Mouse (Mus musculus) forebrain, embryonic 15.5 days (tissue): Measurements from ENCODE around the gene Kif19a. TPM values are rescaled to one million over a fixed set of nuclear protein-coding genes. Genes with fewer than 3 reads are reported as not detected.
A peak's percentile ranks its signal among the peaks of the same experiment; 100 is the strongest.

Experiments
- ATAC-seq: fragments of 200-750 bp; cut with Nextera tagmentation; replicated peaks from 2 replicates; pipeline ENCODE4 v1.8.0; 2017; ENCODE audit warnings: mild to moderate bottlenecking, moderate TSS enrichment, moderate library complexity
- H3K27ac ChIP-seq: fragments of 300-500 bp; sonication (generic); replicated peaks from 2 replicates; pipeline ENCODE4 v1.5.1; 2015; ENCODE audit warnings: mild to moderate bottlenecking, inconsistent platforms
- H3K27me3 ChIP-seq: fragments of 300-500 bp; sonication (generic); 2 replicates; pipeline ENCODE4 v1.6.1; 2015; ENCODE audit warnings: inconsistent platforms
- H3K36me3 ChIP-seq: fragments of 300-500 bp; sonication (generic); 2 replicates; pipeline ENCODE4 v1.6.1; 2015; ENCODE audit warnings: mild to moderate bottlenecking, inconsistent platforms
- H3K4me1 ChIP-seq: fragments of 300-500 bp; sonication (generic); 2 replicates; pipeline ENCODE4 v1.6.1; 2015; ENCODE audit warnings: inconsistent platforms
- H3K4me2 ChIP-seq: fragments of 300-500 bp; sonication (generic); replicated peaks from 2 replicates; pipeline ENCODE4 v1.6.1; 2015; ENCODE audit warnings: mild to moderate bottlenecking, inconsistent platforms
- H3K4me3 ChIP-seq: fragments of 300-500 bp; sonication (generic); 2 replicates; pipeline ENCODE4 v1.5.1; 2015; ENCODE audit warnings: mild to moderate bottlenecking, inconsistent platforms
- H3K9ac ChIP-seq: fragments of 300-500 bp; sonication (generic); replicated peaks from 2 replicates; pipeline ENCODE4 v1.6.1; 2015; ENCODE audit warnings: mild to moderate bottlenecking, inconsistent platforms
- H3K9me3 ChIP-seq: fragments of 300-500 bp; sonication (generic); 2 replicates; pipeline ENCODE4 v1.6.1; 2016; ENCODE audit warnings: inconsistent platforms
- WGBS: fragments of 180-500 bp; shearing (Covaris S2); methylation state at CpG from one replicate; pipeline ENCODE4 v1.1.7; 2015; ENCODE audit warnings: mixed read lengths; 5-methylcytosine and 5-hydroxymethylcytosine counted together
- polyA plus RNA-seq: library from polyadenylated mRNA; unstranded; fragments of >200 nt; fragmentation: Nextera tagmentation; extraction: Ambion mirVana; gene quantifications from 2 replicates; pipeline ENCODE4 v1.2.1, GENCODE M21; 2015

Gene Kif19a
- 0.52 and 0.83 TPM in 2 replicates for polyA plus RNA-seq

DNA sequence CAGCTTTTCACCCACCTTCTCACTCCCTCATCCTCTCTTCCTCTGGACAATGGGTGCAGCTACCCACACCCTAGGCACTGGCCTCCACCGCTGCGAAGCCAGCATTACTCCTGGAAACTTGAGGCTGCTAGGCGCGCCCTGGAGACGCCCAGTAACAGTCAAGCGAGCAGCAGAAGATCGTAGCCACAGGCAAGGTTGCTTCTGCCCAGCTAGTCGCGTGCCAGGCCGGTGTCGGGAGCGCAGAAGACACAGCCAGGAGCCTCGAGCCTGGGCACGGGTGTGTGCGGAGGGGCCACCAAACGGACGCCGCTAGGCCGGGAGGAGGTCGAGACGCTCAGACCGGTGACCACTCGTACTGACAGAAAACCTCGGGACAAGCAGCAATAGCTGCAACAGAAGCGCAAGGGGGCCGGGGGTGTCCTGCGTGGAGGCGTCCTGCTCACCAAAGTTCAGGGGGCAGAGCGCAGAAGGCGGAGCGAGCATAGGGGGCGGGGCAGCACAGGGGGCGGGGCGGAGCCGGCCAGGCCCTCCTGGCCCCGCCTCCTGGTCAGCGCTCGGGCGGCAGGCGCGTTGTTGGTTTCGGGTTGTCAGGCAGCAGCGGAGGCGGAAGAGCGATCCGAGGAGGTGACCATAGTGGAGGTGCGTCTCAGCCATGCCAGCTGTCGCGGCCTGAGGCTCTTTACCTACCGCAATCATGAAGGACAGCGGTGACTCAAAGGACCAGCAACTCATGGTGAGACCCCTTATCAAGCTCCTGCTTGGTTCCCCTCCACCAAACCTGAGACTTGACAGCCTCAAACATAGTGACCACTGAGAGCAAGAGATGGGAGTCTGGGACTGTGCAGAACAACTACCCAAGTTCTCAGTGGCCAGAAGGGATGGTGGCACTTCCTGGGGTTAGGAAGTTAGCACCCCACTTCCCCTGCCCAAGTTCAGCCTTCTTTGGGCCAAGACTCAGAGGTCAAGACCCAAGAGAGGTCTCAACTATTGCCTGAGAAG, at the start of gene Kif19a:
Kif19a (plus strand) TSS at position 569 of the 999 bp plus-strand sequence.
- H3K36me3 ChIP-seq, result no peaks in the 10 kb centered on the region
- peak within 1 kb of the TSS; percentile 58 for H3K4me2 ChIP-seq
- H3K27me3 ChIP-seq, result peaks cover 13% of the 10 kb centered on the region; the same call in 1 of the 2 replicates
- H3K9me3 ChIP-seq, result no peaks in the 10 kb centered on the region
- 1% methylated on average over 51 of the region's 51 CpGs for WGBS
- peak within 1 kb of the TSS; percentile 38 for H3K9ac ChIP-seq
- H3K27ac ChIP-seq, result no peak within 1 kb of the TSS
- H3K4me1 ChIP-seq, result peaks cover 10% of the 10 kb centered on the region
- peak; percentile 43; the same call in 1 of the 2 replicates for ATAC-seq
- H3K4me3 ChIP-seq, result peak within 1 kb of the TSS; percentile 37

DNA sequence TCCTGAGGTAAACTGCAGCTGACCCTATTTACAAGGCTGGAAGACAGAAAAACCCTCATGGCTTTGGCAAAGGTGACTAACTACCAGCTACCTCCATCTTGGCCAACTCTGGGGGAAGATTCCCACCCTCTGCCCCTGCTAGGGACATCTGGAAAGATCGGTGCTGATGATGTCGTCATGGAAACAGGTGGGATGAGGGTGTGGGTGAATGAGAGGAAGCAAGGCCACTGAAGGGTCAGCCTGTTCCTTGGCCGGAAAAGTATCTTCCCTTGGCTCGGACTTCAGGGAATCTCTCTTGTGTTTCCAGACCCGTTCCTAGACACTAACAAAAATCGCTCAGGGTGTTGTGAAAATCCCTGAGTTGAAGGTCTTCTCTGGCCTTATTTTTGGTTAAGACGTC, 49.7 kb upstream of the Kif19a start:
- Histone ChIP-seq H3K4me2 (no peak overlapping the region), H3K4me1 (no peaks in the 10 kb centered on the region), H3K9me3 (no peaks in the 10 kb centered on the region), H3K27ac (no peak overlapping the region), H3K4me3 (no peak overlapping the region), H3K27me3 (no peaks in the 10 kb centered on the region), H3K36me3 (no peaks in the 10 kb centered on the region), H3K9ac (no peak overlapping the region)
- 75% methylated on average over 7 of the region's 7 CpGs for WGBS
- ATAC-seq, result no peak

- no peak overlapping the region for H3K9ac ChIP-seq
- peaks cover 6% of the 10 kb centered on the region; the same call in 1 of the 2 replicates for H3K4me1 ChIP-seq
- no peak overlapping the region for H3K27ac ChIP-seq
- H3K9me3 ChIP-seq, result no peaks in the 10 kb centered on the region
- WGBS, result 95% methylated on average over 10 of the region's 10 CpGs
- ATAC-seq, result no peak
- H3K4me2 ChIP-seq, result no peak overlapping the region
- no peaks in the 10 kb centered on the region for H3K27me3 ChIP-seq
- no peak overlapping the region for H3K4me3 ChIP-seq
- H3K36me3 ChIP-seq, result no peaks in the 10 kb centered on the region
These were observed 44.7 kb upstream of the Kif19a start for GRCm38 (mm10) chr11:114720535-114720934.

GRCm38 (mm10) chr11:114722438-114722837, 42.8 kb upstream of the Kif19a start:
- H3K9me3 ChIP-seq, result no peaks in the 10 kb centered on the region
- H3K27ac ChIP-seq, result no peak overlapping the region
- H3K4me2 ChIP-seq, result no peak overlapping the region
- no peak for ATAC-seq
- 86% methylated on average over 8 of the region's 8 CpGs for WGBS
- no peak overlapping the region for H3K9ac ChIP-seq
- H3K4me1 ChIP-seq, result peaks cover 13% of the 10 kb centered on the region
- no peaks in the 10 kb centered on the region for H3K27me3 ChIP-seq
- H3K36me3 ChIP-seq, result no peaks in the 10 kb centered on the region
- no peak overlapping the region for H3K4me3 ChIP-seq

- ATAC-seq, result no peak
- Histone ChIP-seq H3K36me3 (no peaks in the 10 kb centered on the region), H3K4me1 (peaks cover 18% of the 10 kb centered on the region), H3K4me2 (no peak overlapping the region), H3K27me3 (no peaks in the 10 kb centered on the region), H3K27ac (no peak overlapping the region), H3K9me3 (no peaks in the 10 kb centered on the region), H3K4me3 (no peak overlapping the region), H3K9ac (no peak overlapping the region)
- WGBS, result 71% methylated on average over 13 of the region's 13 CpGs
These were observed 42.2 kb upstream of the Kif19a start for GRCm38 (mm10) chr11:114723030-114723429.

DNA sequence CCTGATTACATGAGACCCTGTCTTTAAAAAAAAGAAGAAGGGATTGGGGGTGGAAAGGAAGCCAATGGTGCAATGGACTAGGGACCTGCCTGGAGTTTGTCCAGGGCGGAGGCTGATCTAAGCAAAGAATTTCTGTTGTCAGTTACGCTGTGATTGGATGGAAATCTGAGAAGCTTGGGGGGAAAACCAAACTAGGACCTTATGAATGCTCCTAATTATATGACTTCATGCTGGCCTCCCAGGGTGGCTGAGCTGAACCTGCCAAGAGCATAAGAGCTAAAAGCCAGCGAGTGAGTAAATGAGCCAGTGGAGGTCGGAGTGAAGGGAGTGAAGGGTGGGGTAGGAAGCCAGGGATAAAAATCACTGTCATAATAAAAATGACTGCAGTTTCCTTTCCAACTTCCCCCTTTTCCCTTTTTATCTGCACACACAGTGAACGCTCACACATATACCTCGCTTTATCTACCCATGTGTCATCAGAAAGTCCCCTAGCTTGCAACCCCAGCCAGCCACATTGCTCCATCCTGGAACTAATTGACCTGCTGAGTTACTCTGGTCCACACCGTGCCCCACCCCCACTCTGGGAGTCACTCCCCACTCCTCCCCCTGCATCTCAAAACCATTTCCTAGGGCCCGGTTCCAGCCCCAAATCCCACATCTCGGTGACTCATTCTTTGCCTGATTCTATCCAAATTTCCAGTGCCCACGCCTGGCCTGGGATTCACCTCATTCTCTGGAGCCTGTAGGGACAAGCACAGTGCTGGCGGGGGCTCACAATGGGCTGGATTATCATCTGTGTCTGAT, 40.2 kb upstream of the Kif19a start:
- 58% methylated on average over 11 of the region's 11 CpGs for WGBS
- Histone ChIP-seq H3K27me3 (no peaks in the 10 kb centered on the region), H3K4me2 (no peak overlapping the region), H3K4me1 (peaks cover 18% of the 10 kb centered on the region), H3K9ac (no peak overlapping the region), H3K27ac (no peak overlapping the region), H3K4me3 (no peak overlapping the region), H3K9me3 (no peaks in the 10 kb centered on the region), H3K36me3 (no peaks in the 10 kb centered on the region)
- ATAC-seq, result no peak

GRCm38 (mm10) chr11:114726965-114727825, 38.0 kb upstream of the Kif19a start, which contains the start of gene Dnaic2:
Dnaic2 (plus strand) TSS chr11:114727408.
- peak within 1 kb of the TSS; percentile 51 for H3K4me2 ChIP-seq
- no peaks in the 10 kb centered on the region for H3K9me3 ChIP-seq
- peak; percentile 90 for ATAC-seq
- WGBS, result 9% methylated on average over 34 of the region's 34 CpGs
- H3K9ac ChIP-seq, result peak within 1 kb of the TSS; percentile 10; the same call in 1 of the 2 replicates
- no peaks in the 10 kb centered on the region for H3K36me3 ChIP-seq
- H3K4me1 ChIP-seq, result peaks cover 18% of the 10 kb centered on the region
- no peaks in the 10 kb centered on the region for H3K27me3 ChIP-seq
- H3K4me3 ChIP-seq, result peak within 1 kb of the TSS; percentile 33
- H3K27ac ChIP-seq, result no peak within 1 kb of the TSS

DNA sequence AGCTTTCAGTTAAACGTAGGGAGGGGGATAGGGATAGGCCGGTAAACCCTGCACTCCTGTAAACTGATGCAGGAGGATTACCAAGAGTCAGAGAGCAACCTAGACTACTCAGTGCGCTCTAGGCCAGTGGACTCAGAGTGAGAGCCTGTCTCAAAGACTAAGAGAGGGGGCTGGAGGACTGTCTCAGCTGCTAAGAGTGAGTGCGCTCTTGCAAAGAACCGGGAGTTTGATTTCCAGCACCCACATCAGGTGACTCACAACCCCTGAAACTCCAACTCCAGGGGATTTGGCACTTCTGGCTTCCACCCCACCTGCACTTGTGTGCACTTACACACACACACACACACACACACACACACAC, 37.4 kb upstream of the Kif19a start:
- peaks cover 18% of the 10 kb centered on the region for H3K4me1 ChIP-seq
- no peaks in the 10 kb centered on the region for H3K27me3 ChIP-seq
- H3K9me3 ChIP-seq, result no peaks in the 10 kb centered on the region
- no peak for ATAC-seq
- 25% methylated on average over 5 of the region's 5 CpGs for WGBS
- peak overlapping the region; percentile 51 for H3K4me2 ChIP-seq
- H3K9ac ChIP-seq, result 0 out of 2 replicates have a peak overlapping the region, but pooled peaks have one; percentile 10
- no peaks in the 10 kb centered on the region for H3K36me3 ChIP-seq
- H3K4me3 ChIP-seq, result no peak overlapping the region
- no peak overlapping the region for H3K27ac ChIP-seq

DNA sequence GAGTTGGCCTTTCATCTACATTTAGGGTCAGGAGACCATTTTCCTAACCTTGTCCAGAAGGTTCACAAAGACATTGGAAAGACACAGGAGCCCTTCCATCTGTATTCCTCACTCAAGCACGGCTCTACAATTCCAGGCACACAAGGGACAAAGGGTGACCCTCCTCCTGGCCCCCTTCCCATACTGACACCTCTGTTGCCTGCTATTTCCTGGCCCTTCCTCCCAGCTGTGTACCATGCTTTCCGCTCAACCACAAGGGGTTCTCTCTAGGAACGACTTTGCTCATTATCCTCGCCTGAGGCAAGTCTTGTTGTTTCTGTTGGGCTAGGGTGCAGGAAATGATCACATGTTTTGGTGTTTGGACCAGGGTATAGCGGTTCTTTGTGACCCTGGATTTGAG, 36.9 kb upstream of the Kif19a start:
- H3K4me1 ChIP-seq, result peaks cover 18% of the 10 kb centered on the region
- H3K36me3 ChIP-seq, result no peaks in the 10 kb centered on the region
- no peak overlapping the region for H3K9ac ChIP-seq
- H3K27me3 ChIP-seq, result no peaks in the 10 kb centered on the region
- no peaks in the 10 kb centered on the region for H3K9me3 ChIP-seq
- H3K4me3 ChIP-seq, result no peak overlapping the region
- no peak overlapping the region for H3K27ac ChIP-seq
- ATAC-seq, result no peak
- 48% methylated on average over 5 of the region's 5 CpGs for WGBS
- H3K4me2 ChIP-seq, result no peak overlapping the region

DNA sequence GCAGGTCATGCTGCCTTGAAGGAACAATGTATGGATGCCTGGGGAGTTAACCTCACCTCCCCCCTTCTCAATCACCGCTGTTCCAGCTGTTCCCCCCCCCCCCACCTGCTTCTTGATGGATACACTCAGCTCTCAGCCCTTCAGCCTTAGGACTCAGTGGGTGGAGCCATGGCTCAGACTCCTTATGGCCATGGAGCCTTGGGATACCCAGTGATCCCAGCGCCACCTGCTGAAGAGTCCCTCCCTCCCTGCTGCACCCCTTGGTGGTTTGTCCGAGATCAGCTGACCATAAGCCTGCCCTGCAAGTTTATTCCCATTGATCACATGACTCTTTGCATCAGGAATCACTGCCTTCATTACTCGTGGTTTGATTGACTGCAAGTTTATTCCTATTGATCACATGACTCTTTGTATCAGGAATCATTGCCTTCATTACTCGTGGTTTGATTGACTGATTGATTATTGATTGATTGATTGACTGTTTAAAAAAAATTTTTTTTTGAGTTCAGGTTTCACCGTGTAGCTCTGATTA, 35.3 kb upstream of the Kif19a start:
- Histone ChIP-seq H3K27me3 (no peaks in the 10 kb centered on the region), H3K9me3 (no peaks in the 10 kb centered on the region), H3K27ac (no peak overlapping the region), H3K9ac (no peak overlapping the region), H3K4me3 (no peak overlapping the region), H3K36me3 (no peaks in the 10 kb centered on the region), H3K4me1 (peaks cover 16% of the 10 kb centered on the region), H3K4me2 (no peak overlapping the region)
- WGBS, result 56% methylated on average over 6 of the region's 6 CpGs
- no peak for ATAC-seq

- no peak overlapping the region for H3K27ac ChIP-seq
- H3K9me3 ChIP-seq, result no peaks in the 10 kb centered on the region
- 92% methylated on average over 4 of the region's 4 CpGs for WGBS
- H3K36me3 ChIP-seq, result no peaks in the 10 kb centered on the region
- no peak overlapping the region for H3K4me3 ChIP-seq
- H3K4me2 ChIP-seq, result no peak overlapping the region
- H3K4me1 ChIP-seq, result peaks cover 12% of the 10 kb centered on the region
- no peak overlapping the region for H3K9ac ChIP-seq
- no peaks in the 10 kb centered on the region for H3K27me3 ChIP-seq
- no peak for ATAC-seq
These were observed 33.5 kb upstream of the Kif19a start for GRCm38 (mm10) chr11:114731711-114732110.
